Mouse (Mus musculus) liver, adult 2 months (tissue): ENCODE data around the gene Ndufaf7. TPM values are rescaled to one million over a fixed set of nuclear protein-coding genes. Genes with fewer than 3 reads are reported as not detected.

ENCODE experiments used
- DNase-seq: peaks from one replicate; pipeline ENCODE4 v3.0.0-alpha.2; 2011; ENCODE audit warnings: low read depth, low spot score; ENCODE audit errors: extremely low read depth
- H3K27ac ChIP-seq: fragments of 200-500 bp; replicated peaks from 2 replicates; pipeline ENCODE4 v1.5.1; 2012; ENCODE audit warnings: low read depth, mild to moderate bottlenecking, control low read depth, inconsistent platforms, low read length; ENCODE audit not compliant: insufficient read depth
- H3K27me3 ChIP-seq: fragments of 200-500 bp; 2 replicates; pipeline ENCODE4 v1.6.1; 2012; ENCODE audit warnings: mild to moderate bottlenecking, moderate library complexity, low read length, inconsistent platforms; ENCODE audit not compliant: control insufficient read depth, insufficient read depth
- H3K36me3 ChIP-seq: fragments of 200-500 bp; 2 replicates; pipeline ENCODE4 v1.6.1; 2012; ENCODE audit warnings: low read length, inconsistent platforms; ENCODE audit not compliant: control insufficient read depth, insufficient read depth
- H3K4me1 ChIP-seq: fragments of 200-500 bp; 2 replicates; pipeline ENCODE4 v1.6.1; 2011; ENCODE audit warnings: low read length; ENCODE audit not compliant: control insufficient read depth, insufficient read depth
- H3K4me3 ChIP-seq: fragments of 200-500 bp; 2 replicates; pipeline ENCODE4 v1.5.1; 2011; ENCODE audit warnings: low read depth, mild to moderate bottlenecking, control low read depth, low read length, moderate library complexity; ENCODE audit not compliant: insufficient read depth
- H3K79me2 ChIP-seq: fragments of 200-500 bp; 2 replicates; pipeline ENCODE4 v1.6.1; 2012; ENCODE audit warnings: inconsistent platforms, mild to moderate bottlenecking, low read length, moderate library complexity; ENCODE audit not compliant: control insufficient read depth, insufficient read depth
- H3K9ac ChIP-seq: fragments of 200-500 bp; 2 replicates; pipeline ENCODE4 v1.6.1; 2012; ENCODE audit warnings: low read depth, mild to moderate bottlenecking, control low read depth, inconsistent platforms, low read length
- CTCF ChIP-seq: fragments of 200-500 bp; IDR thresholded peaks from 2 replicates; pipeline ENCODE4 v1.5.1; 2011; ENCODE audit warnings: low read depth, low read length, control low read depth
- POLR2A ChIP-seq: fragments of 200-500 bp; IDR thresholded peaks from 2 replicates; pipeline ENCODE4 v1.6.1; 2011; ENCODE audit warnings: low read length, control low read depth; ENCODE audit not compliant: insufficient read depth; ENCODE audit errors: extremely low read depth
- WGBS: fragments of 180-500 bp; shearing (Covaris S2); methylation state at CpG from one replicate; pipeline ENCODE4 v1.1.7; 2018; 5-methylcytosine and 5-hydroxymethylcytosine counted together
- polyA plus RNA-seq: library from polyadenylated mRNA; depleted of rRNA; stranded (reverse); fragments of >200 nt; gene quantifications from 2 replicates; pipeline ENCODE4 v1.2.3, GENCODE M21; 2012
- total RNA-seq: library from RNA; depleted of rRNA; stranded (reverse); fragments of >200 nt; gene quantifications from 2 replicates; pipeline ENCODE4 v1.2.3, GENCODE M21; 2014

Ndufaf7 gene
- total and polyA plus RNA-seq, 2 experiments = 5.5 to 17.3 TPM

- H3K36me3 ChIP-seq = peaks cover 5% of the 10 kb centered on the region
- H3K4me3 ChIP-seq = no peak overlapping the region
- H3K27me3 ChIP-seq = no peaks in the 10 kb centered on the region
- no peak for TF ChIP-seq CTCF
- 78% methylated on average over 11 of the region's 11 CpGs for WGBS
- H3K4me1 ChIP-seq = no peaks in the 10 kb centered on the region
- no peak for DNase-seq
- no peak overlapping the region for H3K9ac ChIP-seq
- H3K27ac ChIP-seq = no peak overlapping the region
- H3K79me2 ChIP-seq = no peaks in the 10 kb centered on the region
These were observed 5.6 kb downstream of the Ndufaf7 start for GRCm38 (mm10) chr17:78942579-78942978.

- no peak overlapping the region for H3K9ac ChIP-seq
- no peak overlapping the region for H3K4me3 ChIP-seq
- H3K27me3 ChIP-seq = no peaks in the 10 kb centered on the region
- TF ChIP-seq CTCF (no peak), POLR2A (no peak)
- 72% methylated on average over 5 of the region's 5 CpGs for WGBS
- H3K36me3 ChIP-seq = peaks cover 71% of the 10 kb centered on the region
- DNase-seq = no peak
- H3K79me2 ChIP-seq = no peaks in the 10 kb centered on the region
- H3K27ac ChIP-seq = no peak overlapping the region
- H3K4me1 ChIP-seq = no peaks in the 10 kb centered on the region
These were observed 14.3 kb downstream of the Ndufaf7 start for GRCm38 (mm10) chr17:78951225-78951624.

GRCm38 (mm10) chr17:78952070-78952469, 15.1 kb downstream of the Ndufaf7 start:
- TF ChIP-seq CTCF = no peak
- TF ChIP-seq POLR2A = no peak
- Histone ChIP-seq H3K4me3 (no peak overlapping the region), H3K9ac (no peak overlapping the region), H3K79me2 (no peaks in the 10 kb centered on the region), H3K27ac (no peak overlapping the region), H3K36me3 (peaks cover 73% of the 10 kb centered on the region), H3K27me3 (no peaks in the 10 kb centered on the region), H3K4me1 (no peaks in the 10 kb centered on the region)
- WGBS = 90% methylated on average over 5 of the region's 5 CpGs
- DNase-seq = no peak

GRCm38 (mm10) chr17:78953240-78953639, 16.3 kb downstream of the Ndufaf7 start:
- no peaks in the 10 kb centered on the region for H3K4me1 ChIP-seq
- no peaks in the 10 kb centered on the region for H3K79me2 ChIP-seq
- WGBS = 73% methylated on average over 8 of the region's 8 CpGs
- H3K27me3 ChIP-seq = no peaks in the 10 kb centered on the region
- peaks cover 81% of the 10 kb centered on the region for H3K36me3 ChIP-seq
- H3K9ac ChIP-seq = no peak overlapping the region
- H3K27ac ChIP-seq = no peak overlapping the region
- no peak for DNase-seq
- TF ChIP-seq POLR2A (no peak), CTCF (no peak)
- H3K4me3 ChIP-seq = no peak overlapping the region

GRCm38 (mm10) chr17:78959473-78959872, 22.5 kb downstream of the Ndufaf7 start:
- Histone ChIP-seq H3K27ac (no peak overlapping the region), H3K36me3 (peaks cover 78% of the 10 kb centered on the region), H3K4me3 (no peak overlapping the region), H3K27me3 (no peaks in the 10 kb centered on the region), H3K4me1 (no peaks in the 10 kb centered on the region), H3K79me2 (no peaks in the 10 kb centered on the region), H3K9ac (no peak overlapping the region)
- WGBS = 83% methylated on average over 6 of the region's 6 CpGs
- TF ChIP-seq CTCF = no peak
- no peak for TF ChIP-seq POLR2A
- DNase-seq = no peak

GRCm38 (mm10) chr17:78964387-78964786, 27.5 kb downstream of the Ndufaf7 start:
- 73% methylated on average over 1 of the region's 1 CpGs for WGBS
- peaks cover 63% of the 10 kb centered on the region for H3K36me3 ChIP-seq
- H3K9ac ChIP-seq = no peak overlapping the region
- no peaks in the 10 kb centered on the region for H3K4me1 ChIP-seq
- no peaks in the 10 kb centered on the region for H3K27me3 ChIP-seq
- no peaks in the 10 kb centered on the region for H3K79me2 ChIP-seq
- no peak for DNase-seq
- no peak overlapping the region for H3K4me3 ChIP-seq
- no peak overlapping the region for H3K27ac ChIP-seq
- TF ChIP-seq CTCF (no peak), POLR2A (no peak)
